Mouse (Mus musculus) neural tube, embryonic 13.5 days (tissue): Measurements from ENCODE around the gene Retreg3. TPM values are rescaled to one million over a fixed set of nuclear protein-coding genes. Genes with fewer than 3 reads are reported as not detected.

Source experiments
- ATAC-seq: fragments of 200-750 bp; cut with Nextera tagmentation; 2 replicates; pipeline ENCODE4 v1.8.0; 2017; ENCODE audit warnings: low read depth, mild to moderate bottlenecking, moderate TSS enrichment, moderate library complexity
- H3K27ac ChIP-seq: fragments of 300-500 bp; sonication (generic); replicated peaks from 2 replicates; pipeline ENCODE4 v1.5.1; 2015; ENCODE audit warnings: moderate library complexity, mild to moderate bottlenecking, inconsistent platforms
- H3K27me3 ChIP-seq: fragments of 300-500 bp; sonication (generic); 2 replicates; pipeline ENCODE4 v1.6.1; 2015; ENCODE audit warnings: mild to moderate bottlenecking, inconsistent platforms
- H3K36me3 ChIP-seq: fragments of 300-500 bp; sonication (generic); 2 replicates; pipeline ENCODE4 v1.6.1; 2015; ENCODE audit warnings: mild to moderate bottlenecking, inconsistent platforms
- H3K4me1 ChIP-seq: fragments of 300-500 bp; sonication (generic); replicated peaks from 2 replicates; pipeline ENCODE4 v1.6.1; 2015; ENCODE audit warnings: inconsistent platforms
- H3K4me2 ChIP-seq: fragments of 300-500 bp; sonication (generic); 2 replicates; pipeline ENCODE4 v1.6.1; 2015; ENCODE audit warnings: inconsistent platforms, mild to moderate bottlenecking, moderate library complexity
- H3K4me3 ChIP-seq: fragments of 300-500 bp; sonication (generic); 2 replicates; pipeline ENCODE4 v1.5.1; 2015; ENCODE audit warnings: mild to moderate bottlenecking, inconsistent platforms
- H3K9ac ChIP-seq: fragments of 300-500 bp; sonication (generic); 2 replicates; pipeline ENCODE4 v1.6.1; 2015; ENCODE audit warnings: moderate library complexity, mild to moderate bottlenecking, inconsistent platforms
- H3K9me3 ChIP-seq: fragments of 300-500 bp; sonication (generic); 2 replicates; pipeline ENCODE4 v1.6.1; 2016; ENCODE audit warnings: inconsistent platforms
- WGBS: fragments of 180-500 bp; shearing (Covaris S2); methylation state at CpG from one replicate; pipeline ENCODE4 v1.1.7; 2015; 5-methylcytosine and 5-hydroxymethylcytosine counted together
- microRNA-seq: library from miRNA; unstranded; fragments of <30 nt; microRNA quantifications from one replicate; pipeline ENCODE4, GENCODE M21; 2016
- polyA plus RNA-seq: library from polyadenylated mRNA; unstranded; fragments of >200 nt; fragmentation: Nextera tagmentation; extraction: Ambion mirVana; gene quantifications from 2 replicates; pipeline ENCODE4 v1.2.1, GENCODE M21; 2015

The Retreg3 gene
- polyA plus RNA-seq, 1 experiment from 2014 or later: 25.8 TPM

DNA sequence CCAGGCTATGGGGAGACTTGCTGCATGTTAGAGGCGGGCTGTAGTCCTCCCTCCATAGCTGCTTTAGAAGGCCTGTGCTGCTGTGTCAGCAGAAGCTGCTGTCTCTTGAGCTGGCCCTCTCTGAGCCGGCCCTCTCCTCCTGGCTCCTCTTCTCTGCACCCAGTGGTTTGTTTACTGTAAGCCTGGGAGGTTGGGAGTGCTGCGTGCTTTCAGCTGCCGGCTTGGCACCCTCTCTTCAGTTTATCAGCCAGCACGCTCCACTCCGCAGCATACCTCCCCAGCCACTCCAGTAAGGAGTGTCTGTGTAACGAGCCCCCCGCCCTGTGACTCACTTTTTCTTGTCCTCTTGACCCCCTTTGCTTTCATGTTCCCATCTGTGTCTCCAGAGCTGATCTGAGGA lies 62.8 kb downstream of the Retreg3 start:
- Histone ChIP-seq H3K4me2 (no peak overlapping the region), H3K36me3 (peaks cover 97% of the 10 kb centered on the region), H3K4me3 (no peak overlapping the region), H3K9ac (no peak overlapping the region), H3K27me3 (no peaks in the 10 kb centered on the region), H3K27ac (no peak overlapping the region), H3K4me1 (peaks cover 5% of the 10 kb centered on the region; the same call in 1 of the 2 replicates), H3K9me3 (no peaks in the 10 kb centered on the region)
- ATAC-seq: no peak
- 68% methylated on average over 8 of the region's 8 CpGs for WGBS

DNA sequence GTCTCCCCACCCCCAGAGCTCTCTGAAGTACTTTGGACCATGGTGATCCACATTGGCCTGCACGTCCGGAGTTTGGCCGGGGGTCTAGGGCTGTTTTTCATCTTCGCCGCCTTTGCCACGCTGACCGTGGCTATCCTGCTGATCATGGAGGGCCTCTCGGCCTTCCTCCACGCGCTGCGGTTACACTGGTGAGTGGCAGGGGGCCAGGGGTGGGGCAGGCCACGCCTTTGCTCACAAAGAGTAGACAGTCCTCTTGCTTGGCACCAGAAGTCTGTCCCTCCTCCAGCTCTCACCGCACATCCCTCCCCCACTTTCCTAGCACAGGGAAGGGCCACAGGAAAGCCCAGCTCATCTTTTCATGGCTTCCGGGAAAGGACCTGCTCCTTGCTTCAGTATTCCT lies 64.3 kb downstream of the Retreg3 start:
- no peak overlapping the region for H3K9ac ChIP-seq
- H3K27me3 ChIP-seq: no peaks in the 10 kb centered on the region
- H3K4me3 ChIP-seq: no peak overlapping the region
- H3K36me3 ChIP-seq: peaks cover 97% of the 10 kb centered on the region
- 90% methylated on average over 14 of the region's 14 CpGs for WGBS
- no peak for ATAC-seq
- H3K4me2 ChIP-seq: no peak overlapping the region
- no peak overlapping the region for H3K27ac ChIP-seq
- H3K9me3 ChIP-seq: no peaks in the 10 kb centered on the region
- H3K4me1 ChIP-seq: 0 out of 2 replicates have a peak, but pooled peaks cover 5% of the 10 kb centered on the region

DNA sequence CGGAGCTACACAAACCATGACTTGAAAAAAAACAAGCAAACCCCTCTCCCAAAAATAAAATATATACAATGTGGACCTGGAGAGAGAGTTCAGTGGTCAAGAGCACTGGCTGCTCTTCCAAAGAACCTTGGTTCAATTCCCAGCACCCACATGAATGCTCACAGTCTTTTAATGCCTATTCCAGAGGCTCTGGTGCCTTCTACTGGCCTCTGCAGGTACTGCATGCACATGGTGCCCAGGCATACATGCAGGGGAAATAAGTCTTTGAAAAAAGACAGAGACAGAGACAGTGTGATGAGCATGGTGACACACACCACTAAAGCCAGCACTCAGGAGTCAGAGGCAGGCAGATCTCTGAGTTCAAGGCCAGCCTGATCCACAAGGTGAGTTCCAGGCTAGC lies 65.7 kb downstream of the Retreg3 start:
- Histone ChIP-seq H3K27me3 (no peaks in the 10 kb centered on the region), H3K36me3 (peaks cover 97% of the 10 kb centered on the region), H3K27ac (no peak overlapping the region), H3K9me3 (no peaks in the 10 kb centered on the region), H3K4me2 (no peak overlapping the region), H3K4me3 (no peak overlapping the region), H3K9ac (no peak overlapping the region), H3K4me1 (0 out of 2 replicates have a peak, but pooled peaks cover 5% of the 10 kb centered on the region)
- WGBS: 93% methylated on average over 1 of the region's 1 CpGs
- no peak for ATAC-seq

DNA sequence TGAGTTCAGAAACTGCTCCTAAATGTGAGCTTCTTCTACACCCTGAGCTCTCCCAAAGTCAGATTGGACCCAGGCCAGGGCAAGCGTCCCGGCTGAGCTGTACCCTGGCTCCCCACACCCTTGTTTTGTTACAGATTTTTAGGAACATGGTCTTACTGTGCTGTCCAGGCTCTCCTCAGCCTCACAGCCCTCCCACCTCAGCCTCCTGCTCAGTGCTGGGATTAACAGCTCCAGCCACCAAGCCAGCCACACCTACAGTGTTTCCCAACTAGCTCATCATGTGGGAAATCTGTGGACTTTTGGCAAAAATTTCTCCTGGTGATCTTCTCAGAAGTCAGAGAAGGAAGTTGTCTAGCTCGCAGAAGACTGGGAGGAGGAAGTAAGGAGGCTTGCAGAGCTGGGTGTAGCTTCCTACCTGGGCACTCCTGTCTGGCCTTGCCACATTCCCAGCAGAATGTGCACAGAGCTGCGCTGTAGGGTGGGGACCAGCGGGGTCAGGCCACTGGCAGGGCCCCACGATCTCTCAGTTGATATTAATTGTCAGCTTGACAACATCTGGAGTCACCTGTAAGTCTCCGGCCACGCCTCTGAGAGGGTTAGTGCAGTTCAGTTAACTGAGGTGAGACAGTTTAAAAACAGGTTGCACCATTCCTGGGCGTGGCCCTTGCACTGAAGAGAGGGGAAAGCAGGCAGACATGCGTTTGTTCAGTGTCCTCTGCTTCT lies 66.8 kb downstream of the Retreg3 start:
- H3K4me1 ChIP-seq: no peaks in the 10 kb centered on the region
- peaks cover 99% of the 10 kb centered on the region for H3K36me3 ChIP-seq
- H3K27ac ChIP-seq: no peak overlapping the region
- H3K9ac ChIP-seq: no peak overlapping the region
- no peak overlapping the region for H3K4me3 ChIP-seq
- H3K4me2 ChIP-seq: no peak overlapping the region
- H3K9me3 ChIP-seq: no peaks in the 10 kb centered on the region
- H3K27me3 ChIP-seq: no peaks in the 10 kb centered on the region
- no peak for ATAC-seq
- 93% methylated on average over 10 of the region's 10 CpGs for WGBS

DNA sequence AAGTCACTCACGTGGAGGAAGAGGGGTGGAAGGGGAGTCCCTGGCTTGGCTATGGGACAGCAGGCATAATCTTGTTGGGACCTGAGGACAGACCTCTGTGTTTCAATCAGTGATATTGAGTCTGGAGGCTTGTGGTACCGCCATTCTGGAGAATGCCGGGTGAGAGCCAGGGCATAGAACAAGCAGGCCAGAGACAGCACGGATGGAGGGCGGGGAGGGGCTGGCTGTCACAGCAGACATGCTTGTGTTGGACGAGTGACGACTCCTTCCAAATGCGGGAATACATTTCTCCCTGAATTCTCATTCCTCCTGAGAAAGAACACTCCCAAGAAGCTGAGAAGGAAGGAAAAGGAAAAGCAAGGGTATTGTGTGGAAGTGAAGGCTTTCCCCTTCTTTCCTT lies 68.1 kb downstream of the Retreg3 start:
- Histone ChIP-seq H3K4me3 (no peak overlapping the region), H3K36me3 (peaks cover 100% of the 10 kb centered on the region), H3K4me2 (no peak overlapping the region), H3K27me3 (no peaks in the 10 kb centered on the region), H3K4me1 (no peaks in the 10 kb centered on the region), H3K9ac (no peak overlapping the region), H3K27ac (no peak overlapping the region), H3K9me3 (no peaks in the 10 kb centered on the region)
- WGBS: 83% methylated on average over 8 of the region's 8 CpGs
- no peak for ATAC-seq

DNA sequence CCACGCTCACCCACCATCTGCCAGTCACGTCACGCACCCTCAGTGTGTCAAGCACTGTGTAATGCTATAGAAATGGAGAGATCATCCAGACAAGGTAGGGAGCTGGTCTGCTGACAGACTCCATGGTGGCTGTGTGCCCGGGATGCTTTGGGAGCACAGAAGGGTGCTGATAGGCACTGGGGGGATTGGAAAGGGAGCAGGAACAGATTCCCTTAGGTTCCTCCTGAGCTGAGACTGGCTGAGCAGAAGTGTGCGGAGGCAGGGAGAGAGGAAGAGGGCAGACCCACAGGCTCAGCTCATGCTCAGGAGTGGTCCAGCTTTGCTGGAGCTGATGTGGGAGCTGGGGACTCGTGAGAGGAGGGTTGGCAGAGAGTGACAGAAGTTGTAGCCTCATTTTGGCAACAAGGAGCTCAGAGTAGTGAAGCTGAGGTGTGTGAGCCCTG lies 68.6 kb downstream of the Retreg3 start:
- 87% methylated on average over 6 of the region's 6 CpGs for WGBS
- H3K36me3 ChIP-seq: peaks cover 100% of the 10 kb centered on the region

DNA sequence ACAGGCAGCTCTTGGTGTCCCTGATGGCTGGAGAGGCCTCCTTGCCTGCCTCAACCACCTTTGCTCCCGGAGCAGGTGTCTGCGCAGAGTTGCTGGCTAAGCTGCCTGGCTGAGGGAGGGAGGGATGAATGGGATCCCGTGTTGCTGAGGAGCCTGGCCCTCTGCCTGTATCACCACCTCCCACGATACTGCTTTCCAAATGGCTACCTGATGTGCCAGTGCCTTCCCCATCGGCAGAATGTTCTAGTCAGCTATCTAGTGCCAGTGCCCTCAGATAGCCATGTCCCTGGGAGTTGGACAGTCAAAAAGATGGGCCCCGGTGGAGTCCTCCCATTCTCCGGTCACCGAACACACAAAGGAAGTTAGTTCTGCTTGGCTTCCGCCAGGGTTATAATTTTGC lies 69.3 kb downstream of the Retreg3 start:
- H3K27ac ChIP-seq: no peak overlapping the region
- H3K4me2 ChIP-seq: no peak overlapping the region
- WGBS: 87% methylated on average over 9 of the region's 9 CpGs
- H3K4me1 ChIP-seq: no peaks in the 10 kb centered on the region
- H3K9me3 ChIP-seq: no peaks in the 10 kb centered on the region
- ATAC-seq: no peak
- H3K27me3 ChIP-seq: no peaks in the 10 kb centered on the region
- H3K4me3 ChIP-seq: no peak overlapping the region
- no peak overlapping the region for H3K9ac ChIP-seq
- H3K36me3 ChIP-seq: peaks cover 100% of the 10 kb centered on the region

More for the DNA sequence above, 68.6 kb downstream of the Retreg3 start:
- Histone ChIP-seq H3K4me3 (no peak overlapping the region), H3K9me3 (no peaks in the 10 kb centered on the region), H3K4me1 (no peaks in the 10 kb centered on the region), H3K9ac (no peak overlapping the region), H3K27me3 (no peaks in the 10 kb centered on the region), H3K4me2 (no peak overlapping the region), H3K27ac (no peak overlapping the region)
- no peak for ATAC-seq

DNA sequence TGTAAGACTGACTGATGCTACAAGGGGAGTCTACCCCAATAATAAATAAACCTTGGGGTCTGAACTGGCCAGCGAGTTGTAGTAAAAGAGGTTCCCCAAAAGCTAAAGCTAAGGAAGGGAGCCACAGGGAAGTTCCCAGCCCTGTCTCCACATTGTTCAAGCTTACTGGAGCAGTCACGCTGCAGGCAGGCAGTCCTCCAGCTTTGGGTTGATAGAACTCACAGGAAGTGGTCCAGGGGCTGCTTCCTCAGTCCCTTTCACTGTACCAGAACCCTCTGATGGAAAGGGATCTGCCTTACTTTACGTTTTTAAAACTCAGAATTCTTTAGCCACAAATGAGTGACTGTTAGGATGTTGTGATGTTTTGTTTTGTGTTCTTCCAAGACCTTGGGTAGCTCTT lies 72.2 kb downstream of the Retreg3 start:
- no peak overlapping the region for H3K9ac ChIP-seq
- H3K27me3 ChIP-seq: no peaks in the 10 kb centered on the region
- H3K4me2 ChIP-seq: no peak overlapping the region
- H3K4me1 ChIP-seq: no peaks in the 10 kb centered on the region
- no peak overlapping the region for H3K4me3 ChIP-seq
- H3K9me3 ChIP-seq: no peaks in the 10 kb centered on the region
- ATAC-seq: no peak
- peaks cover 100% of the 10 kb centered on the region for H3K36me3 ChIP-seq
- H3K27ac ChIP-seq: no peak overlapping the region
- 88% methylated on average over 3 of the region's 3 CpGs for whole genome bisulfite sequencing

DNA sequence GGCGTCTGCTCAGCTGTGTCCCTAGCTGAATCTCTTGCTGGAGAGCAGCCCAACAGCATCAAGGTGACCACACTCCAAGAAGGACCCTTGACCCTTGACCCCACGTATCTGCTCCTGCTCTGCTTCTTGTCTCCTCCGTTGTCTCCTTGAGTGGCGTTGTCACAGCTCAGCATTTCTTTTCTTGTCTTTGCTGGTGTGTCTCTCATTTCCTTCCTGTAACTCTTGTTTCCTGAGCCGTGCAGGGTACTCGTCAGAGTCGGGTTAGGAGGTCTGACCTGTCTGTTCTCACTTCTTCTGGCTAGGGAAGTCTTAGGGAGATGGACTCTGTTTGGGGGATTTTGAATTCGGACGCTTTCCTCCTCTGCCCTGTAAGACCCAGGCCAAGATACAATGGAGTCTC lies 73.3 kb downstream of the Retreg3 start:
- Histone ChIP-seq H3K36me3 (peaks cover 100% of the 10 kb centered on the region), H3K9me3 (no peaks in the 10 kb centered on the region), H3K4me1 (no peaks in the 10 kb centered on the region), H3K4me3 (no peak overlapping the region), H3K27me3 (no peaks in the 10 kb centered on the region), H3K9ac (no peak overlapping the region), H3K27ac (no peak overlapping the region), H3K4me2 (no peak overlapping the region)
- WGBS: 79% methylated on average over 9 of the region's 9 CpGs
- no peak for ATAC-seq

Small RNAs within 50 kb of the gene (microRNA-seq; reads per million reads assigned to microRNA genes)
- not detected for gene Gm27626

Other genes with a start within 250 kb of the Retreg3 start
- 72.3 and 82.3 TPM in 2 replicates for gene Stat3, start 180.4 kb downstream of the Retreg3 start, polyA plus RNA-seq
- gene Cavin1, start 149.0 kb downstream of the Retreg3 start, polyA plus RNA-seq: 46.7 and 49.3 TPM in 2 replicates
- gene Atp6v0a1, start 110.4 kb downstream of the Retreg3 start, polyA plus RNA-seq: 111 and 121 TPM in 2 replicates
- 9.0 and 9.4 TPM in 2 replicates for gene Naglu, start 49.9 kb downstream of the Retreg3 start, polyA plus RNA-seq
- gene Hsd17b1, start 41.5 kb downstream of the Retreg3 start, polyA plus RNA-seq: 0.37 and 0.47 TPM in 2 replicates
- 39.9 and 45.5 TPM in 2 replicates for gene Coasy, start 37.3 kb downstream of the Retreg3 start, polyA plus RNA-seq
- gene Mlx, start 32.6 kb downstream of the Retreg3 start, polyA plus RNA-seq: 87.3 and 96.9 TPM in 2 replicates
- 20.5 and 23.7 TPM in 2 replicates for gene Psmc3ip, start 24.5 kb downstream of the Retreg3 start, polyA plus RNA-seq
- 77.7 and 78.9 TPM in 2 replicates for gene Tubg1, start within 50 bp of the Retreg3 start, polyA plus RNA-seq
- 35.5 and 38.9 TPM in 2 replicates for gene Tubg2, start 36.0 kb upstream of the Retreg3 start, polyA plus RNA-seq
- 4.6 and 5.1 TPM in 2 replicates for gene Cntnap1, start 50.6 kb upstream of the Retreg3 start, polyA plus RNA-seq
- gene Plekhh3, start 51.5 kb upstream of the Retreg3 start, polyA plus RNA-seq: 10.3 and 13.0 TPM in 2 replicates
- gene Ccr10, start 55.5 kb upstream of the Retreg3 start, polyA plus RNA-seq: 0.40 and 0.91 TPM in 2 replicates
- gene Ezh1, start 106.6 kb upstream of the Retreg3 start, polyA plus RNA-seq: 15.4 and 17.9 TPM in 2 replicates
- 97.6 and 108 TPM in 2 replicates for gene Ramp2, start 126.1 kb upstream of the Retreg3 start, polyA plus RNA-seq
- 114 and 117 TPM in 2 replicates for gene Vps25, start 133.8 kb upstream of the Retreg3 start, polyA plus RNA-seq
- gene Wnk4, start 140.7 kb upstream of the Retreg3 start, polyA plus RNA-seq: 5.5 and 6.8 TPM in 2 replicates
- 0.89 and 1.0 TPM in 2 replicates for gene Cntd1, start 159.1 kb upstream of the Retreg3 start, polyA plus RNA-seq
- 211 and 238 TPM in 2 replicates for gene Coa3, start 159.2 kb upstream of the Retreg3 start, polyA plus RNA-seq
- gene Becn1, start 182.4 kb upstream of the Retreg3 start, polyA plus RNA-seq: 173 and 178 TPM in 2 replicates
- gene Psme3, start 196.3 kb upstream of the Retreg3 start, polyA plus RNA-seq: 126 and 133 TPM in 2 replicates
- 2.0 and 2.1 TPM in 2 replicates for gene Aoc2, start 205.2 kb upstream of the Retreg3 start, polyA plus RNA-seq
- 0.07 TPM in 1 of 2 replicates, not detected in the other for gene Aoc3, start 210.7 kb upstream of the Retreg3 start, polyA plus RNA-seq
- gene G6pc, start 247.7 kb upstream of the Retreg3 start, polyA plus RNA-seq: not detected in 2 replicates